Mouse (Mus musculus) left cerebral cortex, adult 18-20 months (tissue): ENCODE results near the gene Vwa7. TPM values are rescaled to one million over a fixed set of nuclear protein-coding genes. Genes with fewer than 3 reads are reported as not detected.

ENCODE experiments used
- DNase-seq, 2 experiments: peaks; one replicate each; pipeline ENCODE4 v3.0.0; 2021 to 2022; ENCODE audit warnings: low spot score in 2 of 2, mixed read lengths in 1 of 2
- total RNA-seq, 2 experiments: library from RNA; stranded (reverse); gene quantifications; 2 replicates each; pipeline ENCODE4 v1.2.3; 2021

Vwa7 gene
- total RNA-seq, 2 experiments from 2014 or later: 0.61 to 0.77 TPM

DNA sequence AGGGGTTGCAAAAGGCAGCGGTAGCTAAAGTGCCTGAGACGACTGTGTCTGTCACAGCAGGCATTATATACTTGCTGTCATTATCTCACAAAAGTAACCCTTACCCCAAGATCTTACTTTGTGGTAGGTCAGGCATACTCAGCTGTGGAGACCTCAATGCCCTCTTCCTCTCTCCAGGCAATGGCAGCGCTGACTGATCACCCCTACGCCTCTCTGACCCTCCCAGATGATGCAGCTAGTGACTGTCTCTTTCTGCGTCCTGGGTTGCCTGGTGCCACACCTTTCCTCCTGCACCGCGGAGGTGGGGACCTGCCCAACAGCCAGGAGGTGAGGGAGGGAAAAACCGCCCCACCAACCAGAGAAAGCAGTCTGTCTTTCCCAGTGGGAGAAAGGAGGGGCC, 44.9 kb downstream of the Vwa7 start:
- no peak for DNase-seq

DNA sequence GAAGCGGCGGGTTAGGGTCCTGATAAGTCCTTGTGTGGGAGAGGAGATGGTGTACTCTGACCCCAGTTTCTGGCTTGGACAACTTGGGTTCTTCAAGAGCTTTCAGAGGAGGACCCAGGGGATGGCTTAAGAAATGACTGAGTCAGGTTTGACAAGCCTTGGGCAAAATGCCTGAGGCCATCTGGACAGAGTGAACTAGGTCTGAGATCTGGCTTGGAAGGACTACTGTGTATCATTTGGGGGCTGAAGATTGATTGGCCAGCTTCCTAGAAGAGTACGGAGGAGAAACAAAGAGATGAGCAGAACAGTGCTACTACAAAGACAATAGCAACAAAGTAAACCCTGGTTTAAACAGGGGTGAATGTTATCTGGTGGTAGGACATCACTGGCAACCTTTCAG, 47.1 kb downstream of the Vwa7 start:
- no peak for DNase-seq

DNA sequence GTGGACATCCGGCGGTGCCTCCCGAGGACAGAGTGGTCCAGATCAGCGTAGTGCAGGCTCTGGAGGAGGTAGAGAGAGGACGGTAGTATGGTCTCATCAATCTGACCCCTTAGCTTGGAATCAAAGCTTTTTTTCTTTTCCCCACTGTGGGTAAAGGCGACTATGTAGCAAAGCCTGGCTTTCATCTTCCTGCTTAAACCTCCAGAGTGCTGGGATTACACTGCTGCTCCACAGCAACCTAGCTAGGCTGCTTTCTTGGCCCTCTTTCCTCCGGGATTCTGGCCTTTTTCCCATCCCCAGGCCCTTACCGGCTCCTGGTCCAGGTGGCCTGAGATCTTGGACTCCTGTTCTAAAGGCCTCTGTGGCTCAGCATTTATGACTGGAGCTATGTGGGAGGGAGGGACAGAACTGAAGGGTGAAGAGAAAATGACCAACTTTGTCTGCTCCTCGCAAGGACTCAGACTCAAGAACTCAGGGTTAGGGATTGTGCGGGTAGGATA, 48.0 kb downstream of the Vwa7 start:
- no peak for DNase-seq

DNA sequence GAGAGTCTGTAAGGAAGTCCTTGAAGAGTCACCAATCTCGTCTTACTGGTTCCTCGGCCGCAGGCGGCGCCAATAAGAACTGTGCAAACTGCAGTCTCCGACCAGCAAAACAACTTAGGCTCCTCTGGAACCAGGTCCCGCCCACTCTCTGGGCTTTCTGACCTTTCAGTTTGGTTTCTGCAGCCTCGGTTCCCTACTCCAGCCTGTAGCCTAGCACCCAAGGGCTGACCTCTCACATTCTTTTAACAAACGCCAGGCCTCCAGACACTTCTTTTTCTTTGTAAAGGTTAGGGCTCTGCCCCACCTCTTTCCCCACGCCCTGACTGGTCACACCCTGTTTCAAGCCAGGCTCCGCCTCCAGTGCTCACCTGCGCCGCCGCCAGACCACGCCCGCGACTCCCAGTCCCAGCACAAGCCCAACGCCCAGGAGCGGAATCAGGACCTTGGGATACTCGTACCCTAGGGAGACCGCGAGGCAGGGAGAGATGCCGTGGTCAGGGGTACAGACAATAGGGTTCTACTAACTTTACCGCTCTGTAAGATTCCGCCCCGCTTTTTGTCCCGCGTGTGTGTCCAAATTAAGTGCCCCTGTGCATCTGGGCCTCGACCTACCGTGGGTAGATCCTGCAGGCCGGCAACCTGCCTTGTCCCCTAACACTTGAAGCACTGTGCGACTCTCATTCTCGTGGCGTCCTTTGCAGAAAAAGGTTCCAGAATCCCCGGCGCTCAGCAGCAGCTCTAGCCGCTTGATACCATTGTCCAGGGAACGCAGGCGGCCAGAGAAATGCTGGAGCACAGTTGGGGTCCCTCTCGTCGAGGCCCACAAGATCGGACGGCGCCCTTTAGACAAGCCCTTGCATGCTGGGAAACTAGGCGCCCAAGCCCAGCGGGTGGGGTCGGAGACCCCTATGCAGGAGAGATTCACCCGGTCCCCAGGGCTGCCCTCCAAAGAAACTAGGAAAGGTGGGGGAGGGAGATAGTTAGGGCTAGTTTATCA, 48.9 kb downstream of the Vwa7 start, which contains the start of gene Ly6g6c:
Gene Ly6g6c, plus strand, starts transcription at position 438 of the 997 bp plus-strand sequence.
- no peak for DNase-seq

DNA sequence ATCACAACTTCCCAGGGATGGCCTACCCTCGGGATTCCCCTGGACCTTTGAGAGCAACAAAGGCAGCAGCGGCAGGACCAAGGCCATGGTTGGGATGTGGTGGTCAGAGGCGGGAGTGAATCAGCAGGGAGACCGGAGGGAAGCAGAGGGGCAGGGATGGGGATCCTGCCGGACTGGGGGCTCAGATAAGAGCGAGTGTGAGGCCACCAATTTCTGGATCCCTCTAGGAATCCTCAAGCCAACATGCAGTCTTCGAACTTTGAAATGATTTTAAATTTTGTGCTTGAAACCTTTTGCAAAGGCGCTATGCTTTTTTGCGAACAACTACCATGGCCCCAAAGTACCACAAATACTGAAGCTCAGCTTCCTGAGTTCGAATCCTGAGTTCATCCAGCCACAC, 49.7 kb downstream of the Vwa7 start, which contains the start of gene Mpig6b:
Gene Mpig6b, minus strand, starts transcription at position 101 of the 400 bp plus-strand sequence.
- DNase-seq: no peak

DNA sequence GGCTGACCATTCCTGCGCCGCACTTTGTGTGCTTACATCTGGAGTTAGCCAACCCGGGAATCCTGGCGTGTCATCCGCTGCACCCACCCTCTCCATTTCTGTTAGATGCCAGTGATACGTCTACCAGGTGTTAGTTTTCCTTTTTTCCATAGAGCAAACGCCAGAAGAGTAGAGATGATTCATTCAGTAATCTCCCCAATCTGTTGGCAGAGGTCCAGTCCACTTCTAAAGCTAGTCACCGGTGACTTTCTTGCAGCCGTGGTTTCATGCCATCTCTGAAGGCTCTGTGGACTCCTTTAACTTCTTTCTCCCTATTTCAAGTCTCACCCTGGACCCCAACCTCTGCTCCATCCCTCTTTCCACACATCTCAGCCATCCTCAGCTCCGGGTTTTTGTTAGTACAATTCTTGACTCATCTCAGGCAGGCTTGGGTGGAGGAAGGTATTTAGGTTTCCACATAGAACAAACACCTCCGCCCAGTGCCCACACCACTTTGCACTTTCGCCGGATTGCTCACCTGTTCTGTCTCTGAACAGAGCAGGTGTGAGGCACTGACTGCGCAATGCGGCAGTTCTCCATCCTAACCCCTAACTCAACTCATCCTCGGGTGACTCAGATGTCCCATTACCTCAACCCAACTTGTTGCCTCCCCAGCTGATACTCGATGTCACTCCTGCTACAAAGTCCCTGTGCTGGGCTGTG, 52.0 kb downstream of the Vwa7 start:
- peak in 1 of 2 experiments; percentile 41 for DNase-seq

DNA sequence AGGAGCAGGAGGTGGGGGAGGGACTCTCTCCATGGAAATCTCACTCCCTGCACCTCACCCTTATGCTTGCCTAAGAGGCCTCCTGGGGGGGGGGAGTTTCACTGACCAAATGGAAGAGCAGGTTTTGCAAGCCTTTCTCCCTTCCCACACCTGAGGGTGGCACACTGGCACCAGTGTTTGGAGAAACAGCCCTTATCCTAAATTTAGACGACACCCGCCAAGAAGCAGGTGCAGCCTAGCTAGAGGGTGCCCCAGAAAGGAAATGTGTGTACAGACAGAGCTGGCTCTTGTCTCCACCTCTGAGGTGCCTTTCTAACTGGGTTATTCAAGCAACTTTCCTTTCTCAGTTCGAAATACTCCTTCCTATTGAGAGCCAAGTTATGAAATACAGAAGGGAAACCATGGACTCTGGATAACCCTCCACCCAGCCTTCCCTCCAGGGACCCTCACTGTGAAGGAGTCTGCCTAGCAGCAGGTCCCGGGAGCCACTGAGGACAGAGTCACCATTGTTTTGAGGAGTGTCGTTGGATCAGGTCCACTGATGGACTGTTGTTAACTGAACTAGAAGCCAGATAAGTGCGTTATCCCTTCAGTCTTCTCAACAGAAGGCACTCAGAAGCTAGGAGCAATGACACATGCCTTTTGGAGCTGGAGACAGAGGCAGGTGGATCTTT, 54.3 kb downstream of the Vwa7 start:
- DNase-seq: no peak

DNA sequence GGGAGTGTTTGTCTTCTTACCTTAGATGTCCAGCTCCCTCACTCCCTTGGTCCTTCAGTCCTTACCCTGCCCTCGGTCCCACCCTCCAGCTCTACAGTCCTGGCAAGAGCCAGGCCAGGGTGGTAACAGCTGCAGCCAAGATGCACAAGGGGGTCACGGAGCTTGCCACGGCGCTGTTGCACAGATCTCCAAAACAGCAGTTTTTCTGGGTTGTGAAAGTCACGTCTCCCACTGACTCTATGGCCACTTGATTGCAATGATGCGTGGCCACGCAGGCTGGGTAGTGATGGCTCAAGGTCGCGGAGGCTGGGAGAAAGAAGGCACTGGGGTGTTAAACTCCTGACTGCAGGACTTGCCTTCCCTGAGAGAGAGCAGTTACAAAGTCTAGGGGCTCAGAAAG, 55.1 kb downstream of the Vwa7 start:
- DNase-seq: no peak

DNA sequence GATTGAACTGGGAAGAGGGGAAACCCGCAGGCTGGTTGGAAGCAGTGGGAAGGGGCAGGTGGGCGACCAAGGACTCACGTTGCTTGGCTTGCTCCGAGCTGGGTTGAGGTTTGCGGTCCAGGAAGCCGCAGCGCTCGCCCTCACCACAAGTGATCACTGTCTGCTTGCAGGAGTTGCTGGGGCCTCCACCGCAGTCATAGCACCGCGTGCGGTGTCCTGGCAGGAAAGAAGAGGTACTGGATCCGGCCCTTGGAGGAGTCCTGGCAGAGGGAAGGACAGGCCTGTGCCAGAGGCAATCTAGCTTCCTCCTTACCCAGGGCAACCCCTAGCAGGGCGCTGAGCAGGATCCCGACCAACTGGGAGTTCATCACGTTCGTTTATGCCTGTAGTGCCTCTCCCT, 57.7 kb downstream of the Vwa7 start:
- no peak for DNase-seq

Other genes starting within 250 kb of the Vwa7 start
- not detected for gene Cyp21a1, start 212.0 kb upstream of the Vwa7 start, total RNA-seq
- gene Stk19, start 179.6 kb upstream of the Vwa7 start, total RNA-seq: 10 to 100 TPM; 49.7 to 53.0 TPM
- 10 to 100 TPM; 32.1 to 37.8 TPM for gene Dxo, start 179.6 kb upstream of the Vwa7 start, total RNA-seq
- 10 to 100 TPM; 62.2 to 63.9 TPM for gene Skiv2l, start 166.4 kb upstream of the Vwa7 start, total RNA-seq
- gene Nelfe, start 166.2 kb upstream of the Vwa7 start, total RNA-seq: 10 to 100 TPM; 33.8 to 39.7 TPM
- gene Cfb, start 154.1 kb upstream of the Vwa7 start, total RNA-seq: under 1 TPM; 0.16 to 0.26 TPM
- 1 to 10 TPM; 7.4 to 7.8 TPM for gene Zbtb12, start 137.1 kb upstream of the Vwa7 start, total RNA-seq
- gene Gm20547, start 134.5 kb upstream of the Vwa7 start, total RNA-seq: not detected
- gene C2, start 118.3 kb upstream of the Vwa7 start, total RNA-seq: 1 to 10 TPM; 2.7 to 3.4 TPM
- 100 to 1,000 TPM; 168 to 175 TPM for gene Ehmt2, start 118.1 kb upstream of the Vwa7 start, total RNA-seq
- under 1 TPM; 0.30 to 0.45 TPM for gene Slc44a4, start 102.1 kb upstream of the Vwa7 start, total RNA-seq
- gene Neu1, start 85.3 kb upstream of the Vwa7 start, total RNA-seq: 10 to 100 TPM; 46.2 to 48.4 TPM
- gene Hspa1b, start 57.3 kb upstream of the Vwa7 start, total RNA-seq: 10 to 100 TPM; 21.5 to 31.4 TPM
- gene Gm20481, start 46.7 kb upstream of the Vwa7 start, total RNA-seq: under 1 TPM in 1 of 2 experiments, not detected in 1; 0.72 TPM
- gene Hspa1a, start 44.4 kb upstream of the Vwa7 start, total RNA-seq: 10 to 100 TPM; 22.1 to 23.4 TPM
- gene Hspa1l, start 43.9 kb upstream of the Vwa7 start, total RNA-seq: under 1 TPM; 0.44 to 0.61 TPM
- gene Lsm2, start 34.7 kb upstream of the Vwa7 start, total RNA-seq: 10 to 100 TPM; 13.9 to 15.5 TPM
- 10 to 100 TPM; 39.6 to 44.0 TPM for gene Vars, start 15.6 kb upstream of the Vwa7 start, total RNA-seq
- gene Sapcd1, start 11.4 kb downstream of the Vwa7 start, total RNA-seq: not detected
- gene Msh5, start 30.2 kb downstream of the Vwa7 start, total RNA-seq: under 1 TPM; 0.65 to 0.68 TPM
- 10 to 100 TPM in 1 of 2 experiments, 1 to 10 TPM in 1; 9.1 to 10.2 TPM for gene Clic1, start 33.4 kb downstream of the Vwa7 start, total RNA-seq
- gene Ddah2, start 42.5 kb downstream of the Vwa7 start, total RNA-seq: 10 to 100 TPM in 1 of 2 experiments, 1 to 10 TPM in 1; 9.9 to 11.6 TPM
- gene Ly6g6c, start 48.8 kb downstream of the Vwa7 start, total RNA-seq: not detected
- gene Mpig6b, start 49.6 kb downstream of the Vwa7 start, total RNA-seq: not detected
- gene Ly6g6e, start 60.3 kb downstream of the Vwa7 start, total RNA-seq: 1 to 10 TPM; 2.3 to 6.2 TPM
- 1 to 10 TPM in 1 of 2 experiments, under 1 TPM in 1; 0.70 to 1.0 TPM for gene Ly6g6d, start 61.5 kb downstream of the Vwa7 start, total RNA-seq
- gene Ly6g6f, start 69.0 kb downstream of the Vwa7 start, total RNA-seq: under 1 TPM; 0.33 to 0.40 TPM
- gene Abhd16a, start 72.7 kb downstream of the Vwa7 start, total RNA-seq: 100 to 1,000 TPM; 115 to 120 TPM
- not detected for gene Ly6g5c, start 91.7 kb downstream of the Vwa7 start, total RNA-seq
- under 1 TPM; 0.28 to 0.72 TPM for gene Ly6g5b, start 98.8 kb downstream of the Vwa7 start, total RNA-seq
- gene Gpank1, start 104.9 kb downstream of the Vwa7 start, total RNA-seq: 10 to 100 TPM; 15.9 to 16.4 TPM
- gene Csnk2b, start 105.5 kb downstream of the Vwa7 start, total RNA-seq: 100 to 1,000 TPM; 192 to 198 TPM
- gene D17H6S53E, start 109.8 kb downstream of the Vwa7 start, total RNA-seq: 10 to 100 TPM; 31.5 to 32.2 TPM
- not detected for gene Apom, start 115.5 kb downstream of the Vwa7 start, total RNA-seq
- 100 to 1,000 TPM; 294 to 308 TPM for gene Bag6, start 118.6 kb downstream of the Vwa7 start, total RNA-seq
- gene Prrc2a, start 148.3 kb downstream of the Vwa7 start, total RNA-seq: 100 to 1,000 TPM; 270 to 288 TPM
- gene Aif1, start 159.5 kb downstream of the Vwa7 start, total RNA-seq: 10 to 100 TPM in 1 of 2 experiments, 1 to 10 TPM in 1; 8.6 to 11.6 TPM
- 1 to 10 TPM; 6.0 to 6.9 TPM for gene Lst1, start 171.9 kb downstream of the Vwa7 start, total RNA-seq
- under 1 TPM; 0.79 to 0.80 TPM for gene Ltb, start 177.9 kb downstream of the Vwa7 start, total RNA-seq
- not detected for gene Tnf, start 185.4 kb downstream of the Vwa7 start, total RNA-seq
- gene Lta, start 188.8 kb downstream of the Vwa7 start, total RNA-seq: under 1 TPM; 0.23 to 0.60 TPM
- not detected for gene Gm16181, start 204.3 kb downstream of the Vwa7 start, total RNA-seq
- 100 to 1,000 TPM; 587 to 598 TPM for gene Atp6v1g2, start 217.1 kb downstream of the Vwa7 start, total RNA-seq
- 10 to 100 TPM; 11.6 to 14.9 TPM for gene Nfkbil1, start 219.2 kb downstream of the Vwa7 start, total RNA-seq
- gene Ddx39b, start 225.2 kb downstream of the Vwa7 start, total RNA-seq: 100 to 1,000 TPM; 201 to 213 TPM
- 10 to 100 TPM; 26.2 to 33.1 TPM for gene H2-D1, start 246.2 kb downstream of the Vwa7 start, total RNA-seq